Mouse (Mus musculus): ENCODE results near the gene Dph5.

- no peak for TF ChIP-seq TAL1 (IDR thresholded peaks at IDR 0.05; ENCODE audit: low read length)
- TF ChIP-seq GATA1 (IDR thresholded peaks at IDR 0.05; ENCODE audit: low read length): no peak
These were observed 20.5 kb upstream of the Dph5 start for GRCm38 (mm10) chr3:115867150-115867549.

Measured in erythroblast, embryonic 14.5 days (primary cell).